Mouse (Mus musculus): Measurements from ENCODE around the gene Prss56.

DNA sequence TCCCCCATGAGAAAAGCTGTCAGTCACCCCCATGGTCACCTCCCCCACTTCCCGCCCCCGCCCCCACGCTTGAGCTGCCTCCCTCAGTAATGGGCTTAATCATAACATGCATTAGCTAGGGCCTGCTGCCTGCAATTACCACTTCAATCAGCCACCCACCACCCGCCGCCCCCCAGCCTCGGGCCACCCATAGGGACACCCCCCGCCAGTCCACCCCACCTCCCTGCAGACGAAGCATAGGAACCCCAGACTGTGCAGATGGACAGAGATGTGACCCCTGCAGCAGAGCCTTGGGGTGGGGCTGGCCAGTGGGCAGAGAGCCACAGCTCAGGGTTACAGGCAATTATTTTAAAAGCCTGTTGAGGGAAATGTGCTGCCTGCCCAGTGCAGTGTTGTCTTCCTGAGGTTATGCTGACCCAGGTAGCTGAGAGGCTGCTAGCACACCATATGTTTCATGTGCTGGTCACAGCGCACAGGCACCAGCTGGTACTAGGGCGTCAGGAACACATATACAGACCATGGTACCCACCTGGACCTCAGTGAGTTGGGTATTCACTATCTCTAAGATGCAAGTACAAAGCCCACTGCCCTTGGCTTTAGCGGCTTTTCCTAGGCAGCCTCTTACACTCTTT is 18.8 kb upstream of the Prss56 start:
- TF ChIP-seq CTCF (IDR thresholded peaks at IDR 0.05; ENCODE audit: low read depth) (no peak), EP300 (IDR thresholded peaks at IDR 0.05; ENCODE audit: low read depth) (no peak)
